Mouse (Mus musculus): Measurements from ENCODE around the gene Nat8f2.
"Not testable (repeated sequence)": the region's sequence is repeated elsewhere in the genome, so short reads cannot be mapped to it uniquely, and the experiment has no call there.

The Nat8f2 gene

DNA sequence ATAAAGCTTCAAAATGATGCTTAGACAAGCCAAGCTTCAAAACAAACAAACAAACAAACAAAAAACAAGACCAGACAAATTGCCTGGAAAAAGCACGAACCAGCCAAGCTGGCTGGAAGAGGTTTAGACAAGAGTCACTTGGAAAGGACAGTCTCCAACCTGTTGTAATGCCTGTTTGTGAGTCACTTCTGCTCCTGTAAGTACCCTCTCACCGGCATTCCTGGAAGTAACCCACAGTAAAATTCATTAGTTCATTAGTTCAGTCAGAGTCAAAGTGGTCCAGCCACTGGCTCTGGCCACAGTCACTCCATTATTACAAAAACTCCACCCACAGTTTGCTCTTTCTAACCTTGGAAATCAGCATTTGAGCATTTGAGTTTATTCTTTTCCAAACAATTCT is 5.1 kb downstream of the Nat8f2 start:
- DNase-seq (ENCODE audit: low spot score), result no peak

DNA sequence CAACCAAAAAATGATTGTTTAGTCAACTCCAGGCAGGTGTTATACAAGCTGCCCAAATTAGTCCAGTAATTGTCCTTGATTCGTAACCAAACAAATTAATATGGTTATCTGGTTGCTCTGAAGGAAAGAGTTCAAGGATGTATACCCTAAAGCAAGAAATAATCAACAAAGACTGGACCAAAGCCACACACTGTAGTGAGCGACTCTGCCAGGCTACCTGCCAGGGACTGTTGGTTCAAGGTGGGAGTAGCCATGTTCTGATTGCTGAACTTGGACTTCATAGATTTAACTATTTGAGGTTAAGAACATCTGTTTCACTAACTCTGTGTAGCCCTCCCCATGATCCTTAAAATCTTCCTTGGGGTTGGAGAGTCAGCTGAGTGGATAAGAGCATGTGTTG is 5.8 kb downstream of the Nat8f2 start:
- DNase-seq (ENCODE audit: low spot score), result no peak

DNA sequence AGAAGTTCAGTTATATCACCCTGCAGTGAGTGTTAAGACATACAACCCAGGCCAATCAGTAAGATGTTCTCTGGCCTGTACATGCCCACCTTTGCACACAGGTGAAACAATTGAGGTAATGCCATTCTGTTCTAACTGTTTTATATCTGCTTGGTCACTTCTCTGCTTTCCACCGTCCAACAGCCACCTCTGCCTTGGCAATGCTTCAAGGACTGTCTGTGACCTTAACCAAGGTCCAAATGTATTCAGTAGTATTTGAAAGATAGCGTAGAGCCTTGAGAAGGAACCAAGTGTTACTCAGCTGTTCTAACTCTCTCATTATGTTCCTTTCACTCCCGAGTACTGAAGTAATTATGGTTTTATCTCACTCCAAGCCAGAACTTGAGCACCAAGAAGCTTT is 6.4 kb downstream of the Nat8f2 start:
- DNase-seq (ENCODE audit: low spot score), result peak; percentile 62

- no peak for DNase-seq (ENCODE audit: low spot score)
These were observed 7.7 kb downstream of the Nat8f2 start for GRCm38 (mm10) chr6:85861247-85861646.

- peak; percentile 87 for DNase-seq (ENCODE audit: low spot score)
These were observed 12.7 kb downstream of the Nat8f2 start for GRCm38 (mm10) chr6:85856194-85856678.

- no peak for DNase-seq (ENCODE audit: low spot score)
These were observed 15.5 kb downstream of the Nat8f2 start for GRCm38 (mm10) chr6:85853481-85853880.

GRCm38 (mm10) chr6:85851062-85851773 is 17.7 kb downstream of the Nat8f2 start:
- no peak for DNase-seq (ENCODE audit: low spot score)

- DNase-seq (ENCODE audit: low spot score), result no peak
These were observed 19.7 kb downstream of the Nat8f2 start for GRCm38 (mm10) chr6:85849240-85849639.

DNA sequence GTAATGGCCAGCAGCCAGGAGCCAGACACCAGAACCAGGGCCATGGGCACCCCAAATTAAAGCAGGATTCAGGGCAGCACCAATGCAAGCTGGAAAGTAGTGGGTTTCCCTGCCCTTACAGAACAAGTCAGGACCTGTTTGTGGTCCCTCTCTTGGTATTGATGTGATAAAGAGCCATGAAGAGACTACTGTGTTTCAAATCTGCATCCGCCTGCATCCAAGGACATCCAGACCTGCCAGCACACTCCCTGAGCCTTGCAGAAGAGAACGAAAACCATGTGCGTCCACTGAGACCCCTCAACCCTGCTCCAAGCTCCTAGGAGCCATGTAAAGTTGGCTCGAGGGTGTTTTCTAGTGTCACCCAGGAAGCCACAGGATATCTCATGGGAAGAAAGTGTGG is 20.8 kb downstream of the Nat8f2 start:
- no peak for DNase-seq (ENCODE audit: low spot score)

DNA sequence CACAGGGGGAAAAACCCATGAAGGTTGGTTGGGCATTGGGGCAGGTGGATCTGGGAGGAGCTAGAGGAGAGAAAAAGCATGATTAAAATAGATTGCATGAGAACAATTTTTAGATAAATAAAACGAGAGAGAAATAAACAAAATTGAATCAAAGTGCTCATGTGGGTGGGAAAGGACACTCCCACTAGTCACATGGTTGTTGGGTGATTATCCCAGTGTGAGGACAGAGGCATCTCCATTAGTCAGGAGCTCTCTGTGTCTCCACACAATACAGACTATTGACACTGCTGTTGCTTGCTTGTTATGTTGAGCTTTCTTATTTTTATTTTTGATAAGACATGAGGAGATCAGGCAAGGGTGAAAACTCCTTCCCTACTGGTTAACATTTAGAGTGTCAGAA is 22.0 kb downstream of the Nat8f2 start:
- DNase-seq (ENCODE audit: low spot score), result no peak

DNA sequence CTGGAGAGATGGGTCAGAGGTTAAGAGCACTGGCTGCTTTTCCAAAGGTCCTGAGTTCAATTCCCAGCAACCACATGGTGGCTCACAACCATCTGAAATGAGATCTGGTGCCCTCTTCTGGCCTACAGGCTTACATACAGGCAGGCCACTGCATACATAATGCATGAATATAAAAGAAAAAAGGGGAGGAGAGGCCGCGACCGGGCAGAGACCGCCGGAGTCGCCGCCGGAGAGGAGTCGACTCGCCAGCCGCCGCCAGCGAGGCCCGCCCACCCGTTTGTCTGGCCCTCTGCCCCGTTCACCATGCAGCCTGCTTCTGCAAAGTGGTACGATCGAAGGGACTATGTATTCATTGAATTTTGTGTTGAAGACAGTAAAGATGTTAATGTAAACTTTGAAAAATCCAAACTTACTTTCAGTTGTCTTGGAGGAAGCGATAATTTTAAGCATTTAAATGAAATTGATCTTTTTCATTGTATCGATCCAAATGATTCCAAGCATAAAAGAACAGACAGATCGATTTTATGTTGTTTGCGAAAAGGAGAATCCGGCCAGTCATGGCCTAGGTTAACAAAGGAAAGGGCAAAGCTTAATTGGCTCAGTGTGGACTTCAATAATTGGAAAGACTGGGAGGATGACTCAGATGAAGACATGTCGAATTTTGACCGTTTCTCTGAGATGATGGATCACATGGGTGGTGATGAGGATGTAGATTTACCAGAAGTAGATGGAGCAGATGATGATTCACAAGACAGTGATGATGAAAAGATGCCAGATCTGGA is 25.1 kb downstream of the Nat8f2 start:
- DNase-seq (ENCODE audit: low spot score), result not testable (repeated sequence)

- DNase-seq (ENCODE audit: low spot score), result no peak
These were observed 29.0 kb downstream of the Nat8f2 start for GRCm38 (mm10) chr6:85839982-85840381.

- no peak for DNase-seq (ENCODE audit: low spot score)
These were observed 30.3 kb downstream of the Nat8f2 start for GRCm38 (mm10) chr6:85838674-85839073.

DNA sequence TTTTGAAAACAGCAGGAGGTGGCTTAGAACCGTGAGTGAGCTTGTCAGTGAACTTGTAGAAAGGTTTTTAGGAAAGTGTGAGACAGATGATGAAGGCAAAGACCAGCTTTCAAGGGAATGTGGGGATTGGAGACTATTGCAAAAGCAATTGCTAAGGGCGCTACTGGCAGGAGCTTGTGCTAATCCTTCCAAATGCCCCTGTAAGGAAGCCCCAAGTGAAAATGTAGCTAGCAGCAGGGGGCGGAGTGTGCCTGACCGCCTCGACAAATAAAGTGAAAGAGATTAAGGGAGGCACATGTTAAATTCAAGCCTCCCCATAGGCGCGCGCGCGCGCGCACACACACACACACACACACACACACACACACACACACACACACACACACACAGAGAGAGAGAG is 31.7 kb downstream of the Nat8f2 start:
- peak; percentile 53 for DNase-seq (ENCODE audit: low spot score)

DNA sequence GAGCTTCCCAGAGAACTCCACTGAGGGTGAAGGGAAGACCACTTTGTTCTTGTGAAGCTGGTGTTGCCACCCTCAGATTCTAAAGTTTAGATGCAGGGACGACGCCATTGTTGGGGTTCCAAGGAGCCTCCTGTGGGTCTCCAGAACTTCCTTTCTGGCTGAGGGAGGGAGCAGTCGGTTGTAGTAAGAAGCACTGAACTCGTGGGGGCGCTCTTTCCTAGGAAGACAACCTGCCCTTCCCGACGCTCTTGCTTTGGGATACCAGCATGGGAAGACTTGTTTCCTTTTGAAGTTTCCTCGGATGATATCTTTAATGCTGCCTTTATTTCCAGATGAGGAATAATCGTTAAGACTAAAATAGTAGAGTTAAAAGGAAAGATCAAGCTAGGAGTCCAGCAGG is 32.1 kb downstream of the Nat8f2 start:
- peak; percentile 54 for DNase-seq (ENCODE audit: low spot score)

GRCm38 (mm10) chr6:85836098-85836497 is 32.9 kb downstream of the Nat8f2 start:
- DNase-seq (ENCODE audit: low spot score), result not testable (repeated sequence)

DNA sequence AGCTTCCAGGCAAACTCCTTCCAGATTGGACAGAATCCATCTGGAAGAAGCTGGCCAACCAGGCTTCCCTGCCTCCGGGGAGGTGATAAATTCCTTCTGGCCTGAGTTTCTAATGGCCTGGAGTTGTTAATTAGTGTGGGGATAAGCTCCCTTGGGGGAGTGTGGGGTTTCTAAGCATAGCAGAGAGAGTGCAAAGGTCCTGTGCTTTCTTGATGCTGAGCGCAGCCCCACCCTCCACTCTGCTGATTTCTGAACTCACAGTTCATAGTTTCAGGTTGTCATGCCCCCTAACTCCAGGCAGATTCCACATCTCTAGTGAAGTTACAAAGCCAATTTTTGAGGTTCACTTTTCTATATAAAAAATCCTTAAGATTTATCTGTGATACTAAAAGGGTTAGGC is 33.9 kb downstream of the Nat8f2 start:
- not testable (repeated sequence) for DNase-seq (ENCODE audit: low spot score)

- not testable (repeated sequence) for DNase-seq (ENCODE audit: low spot score)
These were observed 34.4 kb downstream of the Nat8f2 start for GRCm38 (mm10) chr6:85834504-85835100.

GRCm38 (mm10) chr6:85831796-85832321 is 37.1 kb downstream of the Nat8f2 start, which contains the start of gene Nat8:
Nat8 (minus strand) TSS chr6:85832082.
- no peak for DNase-seq (ENCODE audit: low spot score)

GRCm38 (mm10) chr6:85829462-85829861 is 39.5 kb downstream of the Nat8f2 start:
- DNase-seq (ENCODE audit: low spot score), result no peak

DNA sequence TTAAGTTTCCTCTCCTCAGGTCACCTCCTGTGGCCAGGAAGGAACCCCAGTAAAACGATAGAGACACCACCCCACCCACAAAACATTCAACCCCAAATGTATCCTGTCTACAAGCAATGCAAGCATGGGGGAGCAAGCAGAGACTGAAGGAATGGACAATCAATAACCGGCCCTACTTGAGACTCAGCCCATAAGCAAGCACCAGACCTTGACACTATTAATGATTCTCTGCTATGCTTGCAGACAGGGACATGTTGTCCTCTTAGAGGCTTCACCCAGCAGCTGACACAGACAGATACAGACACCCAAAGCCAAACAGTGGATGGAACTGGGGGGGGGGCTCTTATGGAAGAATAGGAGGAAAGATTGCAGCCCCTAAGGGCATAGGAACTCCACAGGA is 43.1 kb downstream of the Nat8f2 start:
- DNase-seq (ENCODE audit: low spot score), result no peak

GRCm38 (mm10) chr6:85823382-85824090 is 45.4 kb downstream of the Nat8f2 start:
- DNase-seq (ENCODE audit: low spot score), result no peak

All from ovary, adult 18-20 months (tissue).